Mouse (Mus musculus) liver, postnatal 0 days (tissue): ENCODE measurements at regions not wholly inside any gene's neighbourhood (a gene's known extent, or its start where the extent isn't known, plus 50 kb on each side); places are given as distances from the start of the nearest gene placed in this dataset.

Experiments used
- ATAC-seq: fragments of 200-750 bp; cut with Nextera tagmentation; 2 replicates; pipeline ENCODE4 v1.8.0; 2017; ENCODE audit warnings: mild to moderate bottlenecking, moderate library complexity
- DNase-seq: peaks from one replicate; pipeline ENCODE4 v3.0.0-alpha.2; 2016
- H3K27ac ChIP-seq: fragments of 300-500 bp; sonication (generic); 2 replicates; pipeline ENCODE4 v1.5.1; 2014; ENCODE audit warnings: antibody characterized with exemption, moderate library complexity, mild to moderate bottlenecking, low read depth
- H3K27me3 ChIP-seq: fragments of 300-500 bp; sonication (generic); 2 replicates; pipeline ENCODE4 v1.6.1; 2014; ENCODE audit warnings: low read length, control low read depth, mixed read lengths; ENCODE audit not compliant: insufficient read depth
- H3K36me3 ChIP-seq: fragments of 300-500 bp; sonication (generic); replicated peaks from 2 replicates; pipeline ENCODE4 v1.6.1; 2014; ENCODE audit warnings: mild to moderate bottlenecking, control low read depth, low read length, moderate library complexity, mixed read lengths; ENCODE audit not compliant: insufficient read depth
- H3K4me1 ChIP-seq: fragments of 300-500 bp; sonication (generic); 2 replicates; pipeline ENCODE4 v1.6.1; 2014; ENCODE audit warnings: antibody characterized with exemption, mild to moderate bottlenecking, control low read depth; ENCODE audit not compliant: insufficient read depth
- H3K4me2 ChIP-seq: fragments of 300-500 bp; sonication (generic); 2 replicates; pipeline ENCODE4 v1.6.1; 2014; ENCODE audit warnings: low read depth, mild to moderate bottlenecking, low read length, moderate library complexity, mixed read lengths
- H3K4me3 ChIP-seq: fragments of 300-500 bp; sonication (generic); 2 replicates; pipeline ENCODE4 v1.5.1; 2014; ENCODE audit warnings: low read depth, low read length
- H3K9ac ChIP-seq: fragments of 300-500 bp; sonication (generic); replicated peaks from 2 replicates; pipeline ENCODE4 v1.6.1; 2014; ENCODE audit warnings: mild to moderate bottlenecking, moderate library complexity
- H3K9me3 ChIP-seq: fragments of 300-500 bp; sonication (generic); 2 replicates; pipeline ENCODE4 v1.6.1; 2016; ENCODE audit warnings: mild to moderate bottlenecking, control low read depth, low read length, mixed read lengths
- CTCF ChIP-seq: sonication (generic); IDR thresholded peaks from 2 replicates; pipeline ENCODE4 v1.5.1; 2016; ENCODE audit warnings: antibody characterized with exemption, low read depth
- EP300 ChIP-seq: IDR thresholded peaks from 2 replicates; pipeline ENCODE4 v1.6.1; 2016; ENCODE audit warnings: antibody characterized with exemption, low read depth, mild to moderate bottlenecking
- WGBS: fragments of 180-500 bp; shearing (Covaris S2); extraction: QIAGEN DNeasy Blood & Tissue Kit; methylation state at CpG from one replicate; pipeline ENCODE4 v1.1.7; 2014; ENCODE audit not compliant: insufficient replicate concordance; 5-methylcytosine and 5-hydroxymethylcytosine counted together

- H3K4me2 ChIP-seq: no peak overlapping the region
- H3K27me3 ChIP-seq: no peaks in the 10 kb centered on the region
- H3K4me1 ChIP-seq: no peaks in the 10 kb centered on the region; the same call in 1 of the 2 replicates
- H3K4me3 ChIP-seq: no peak overlapping the region
- ATAC-seq (no peak), DNase-seq (no peak)
- no peak overlapping the region for H3K9ac ChIP-seq
- no peak overlapping the region for H3K27ac ChIP-seq
- no peak for TF ChIP-seq EP300
- TF ChIP-seq CTCF: no peak
- no peaks in the 10 kb centered on the region for H3K9me3 ChIP-seq
- no peaks in the 10 kb centered on the region for H3K36me3 ChIP-seq
- WGBS: 56% methylated on average over 5 of the region's 5 CpGs
Measured at GRCm38 (mm10) chr8:89295686-89296085, 251.7 kb upstream of the Sall1 start.

- Histone ChIP-seq H3K27me3 (no peaks in the 10 kb centered on the region), H3K4me3 (no peak overlapping the region), H3K9me3 (no peaks in the 10 kb centered on the region), H3K27ac (no peak overlapping the region), H3K36me3 (no peaks in the 10 kb centered on the region), H3K4me1 (no peaks in the 10 kb centered on the region), H3K4me2 (no peak overlapping the region), H3K9ac (no peak overlapping the region)
- TF ChIP-seq EP300: no peak
- no peak for TF ChIP-seq CTCF
- 20% methylated on average over 5 of the region's 5 CpGs for whole genome bisulfite sequencing
- DNase-seq: no peak
- ATAC-seq: no peak
Measured at GRCm38 (mm10) chr8:89289017-89289416, 245.1 kb upstream of the Sall1 start.

- Histone ChIP-seq H3K27me3 (no peaks in the 10 kb centered on the region), H3K9ac (no peak overlapping the region), H3K27ac (peak overlapping the region; percentile 44; the same call in 1 of the 2 replicates), H3K9me3 (no peaks in the 10 kb centered on the region), H3K4me3 (no peak overlapping the region), H3K4me1 (no peaks in the 10 kb centered on the region), H3K36me3 (no peaks in the 10 kb centered on the region), H3K4me2 (no peak overlapping the region)
- no peak for TF ChIP-seq CTCF
- TF ChIP-seq EP300: 0 out of 2 replicates have a peak, but pooled peaks have one; percentile 33
- ATAC-seq (0 out of 2 replicates have a peak, but pooled peaks have one; percentile 30), DNase-seq (no peak)
- 68% methylated on average over 14 of the region's 14 CpGs for WGBS
Measured at GRCm38 (mm10) chr8:89284871-89285564, 241.1 kb upstream of the Sall1 start.

GRCm38 (mm10) chr8:89283105-89284096, 239.4 kb upstream of the Sall1 start:
- H3K27ac ChIP-seq: no peak overlapping the region
- TF ChIP-seq CTCF (no peak), EP300 (no peak)
- H3K4me1 ChIP-seq: no peaks in the 10 kb centered on the region
- no peak overlapping the region for H3K4me3 ChIP-seq
- no peak for ATAC-seq
- no peak for DNase-seq
- no peak overlapping the region for H3K9ac ChIP-seq
- H3K27me3 ChIP-seq: no peaks in the 10 kb centered on the region
- no peak overlapping the region for H3K4me2 ChIP-seq
- no peaks in the 10 kb centered on the region for H3K9me3 ChIP-seq
- WGBS: 84% methylated on average over 17 of the region's 17 CpGs
- H3K36me3 ChIP-seq: no peaks in the 10 kb centered on the region

GRCm38 (mm10) chr8:89279844-89280243, 235.9 kb upstream of the Sall1 start:
- Histone ChIP-seq H3K4me1 (no peaks in the 10 kb centered on the region), H3K36me3 (no peaks in the 10 kb centered on the region), H3K4me2 (no peak overlapping the region), H3K9ac (no peak overlapping the region), H3K27ac (peak overlapping the region; percentile 84), H3K9me3 (no peaks in the 10 kb centered on the region), H3K4me3 (no peak overlapping the region), H3K27me3 (no peaks in the 10 kb centered on the region)
- ATAC-seq: peak; percentile 94
- peak; percentile 28 for DNase-seq
- 41% methylated on average over 3 of the region's 3 CpGs for WGBS
- TF ChIP-seq EP300 (peak; percentile 89), CTCF (no peak)

GRCm38 (mm10) chr8:89279142-89279541, 235.2 kb upstream of the Sall1 start:
- TF ChIP-seq CTCF (no peak), EP300 (no peak)
- ATAC-seq: peak; percentile 19
- no peaks in the 10 kb centered on the region for H3K9me3 ChIP-seq
- H3K4me3 ChIP-seq: no peak overlapping the region
- no peaks in the 10 kb centered on the region for H3K36me3 ChIP-seq
- no peak overlapping the region for H3K9ac ChIP-seq
- DNase-seq: no peak
- H3K4me2 ChIP-seq: no peak overlapping the region
- H3K4me1 ChIP-seq: no peaks in the 10 kb centered on the region
- 63% methylated on average over 6 of the region's 6 CpGs for WGBS
- H3K27ac ChIP-seq: peak overlapping the region; percentile 84
- no peaks in the 10 kb centered on the region for H3K27me3 ChIP-seq
